Mouse (Mus musculus) c-Kit-positive CD71-positive TER-119-positive erythroid progenitor cells, embryonic 14.5 days (primary cell): ENCODE data around the gene Adh7.

Experiments
- DNase-seq: peaks from one replicate; pipeline ENCODE4 v3.0.0-alpha.2; 2013; ENCODE audit warnings: low spot score

The Adh7 gene

DNA sequence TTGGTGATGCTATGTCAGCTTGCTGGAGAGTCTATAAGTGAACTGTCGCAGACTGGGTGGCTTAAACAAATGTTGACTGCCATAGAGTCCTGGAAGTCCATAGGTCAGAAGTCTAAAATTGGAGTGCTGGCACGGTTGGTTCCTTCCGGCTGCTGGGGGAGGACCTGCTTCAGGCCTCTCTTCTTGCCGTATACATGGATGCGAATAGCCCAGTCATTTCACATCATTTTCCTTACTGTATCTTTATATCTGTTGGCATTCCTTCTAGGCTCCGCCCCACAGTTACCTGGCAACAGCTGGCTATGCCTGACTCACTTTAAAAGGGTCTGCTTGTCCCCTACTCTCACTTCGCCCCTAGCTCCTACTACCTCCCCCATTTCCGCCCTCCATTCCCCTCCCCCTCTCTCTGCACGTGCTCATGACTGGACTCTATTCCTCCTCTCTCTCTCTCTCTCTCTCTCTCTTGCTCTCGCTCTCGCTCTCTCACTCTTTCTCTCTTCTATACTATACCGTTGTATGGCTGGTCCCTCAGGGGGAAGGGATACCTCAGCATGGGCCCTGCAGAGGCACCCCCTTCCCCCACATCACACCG, 6.9 kb downstream of the Adh7 start:
- no peak for DNase-seq

DNA sequence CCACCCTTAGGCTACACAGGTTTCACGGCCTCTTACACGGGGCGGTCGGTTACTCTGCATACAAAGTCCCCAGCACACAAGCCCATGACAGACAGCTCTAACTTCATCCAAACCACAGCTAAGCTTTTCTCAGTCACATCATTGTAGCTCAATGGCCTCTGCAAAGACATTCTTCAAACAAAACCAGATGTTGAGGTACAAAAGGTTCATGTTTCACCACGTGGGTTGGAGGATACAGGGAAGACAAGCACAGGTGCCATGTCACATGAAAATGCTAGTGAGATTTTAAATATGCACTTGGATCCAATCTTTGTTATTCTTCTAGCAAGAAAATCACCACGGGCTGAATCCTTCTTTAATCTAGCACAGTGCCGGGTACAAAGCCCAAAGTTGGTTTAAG, 7.8 kb downstream of the Adh7 start:
- no peak for DNase-seq

DNA sequence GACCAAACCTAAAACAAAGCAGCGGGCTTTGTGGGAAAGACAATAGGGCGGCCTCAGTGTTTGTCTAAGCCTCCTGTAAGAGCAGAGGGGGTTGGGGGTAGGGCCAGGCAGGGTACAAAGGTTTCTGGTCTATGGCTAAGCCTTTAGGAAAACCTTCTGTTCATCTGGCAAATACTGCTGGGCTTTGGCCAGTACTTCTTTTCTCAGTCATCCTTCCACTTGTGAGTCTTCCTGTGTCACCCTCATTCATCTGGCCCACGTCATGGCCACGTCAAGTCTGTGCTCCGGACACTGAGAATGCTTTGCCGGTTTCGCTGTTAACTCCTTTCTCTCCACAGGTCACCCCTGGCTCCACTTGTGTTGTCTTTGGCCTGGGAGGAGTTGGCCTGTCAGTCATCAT, 8.3 kb downstream of the Adh7 start:
- no peak for DNase-seq

DNA sequence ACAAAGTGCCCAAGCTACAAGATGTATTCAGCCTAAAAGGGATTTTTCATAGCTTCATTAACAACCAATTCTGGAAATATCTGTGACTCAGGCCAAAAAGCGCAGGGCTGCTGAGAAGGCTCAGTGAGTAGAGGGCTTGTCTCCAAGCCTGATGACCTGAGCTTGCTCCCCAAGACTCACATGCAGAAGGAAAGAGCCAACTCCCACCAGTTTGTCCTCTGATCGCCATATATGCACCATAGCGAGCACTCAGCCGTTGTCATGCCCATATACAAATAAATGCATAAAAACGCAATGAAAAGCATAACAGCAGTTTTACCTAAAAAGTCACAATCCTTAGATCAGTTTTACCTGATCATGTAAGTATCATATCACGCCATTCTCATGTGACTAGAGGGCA, 8.9 kb downstream of the Adh7 start:
- no peak for DNase-seq

DNA sequence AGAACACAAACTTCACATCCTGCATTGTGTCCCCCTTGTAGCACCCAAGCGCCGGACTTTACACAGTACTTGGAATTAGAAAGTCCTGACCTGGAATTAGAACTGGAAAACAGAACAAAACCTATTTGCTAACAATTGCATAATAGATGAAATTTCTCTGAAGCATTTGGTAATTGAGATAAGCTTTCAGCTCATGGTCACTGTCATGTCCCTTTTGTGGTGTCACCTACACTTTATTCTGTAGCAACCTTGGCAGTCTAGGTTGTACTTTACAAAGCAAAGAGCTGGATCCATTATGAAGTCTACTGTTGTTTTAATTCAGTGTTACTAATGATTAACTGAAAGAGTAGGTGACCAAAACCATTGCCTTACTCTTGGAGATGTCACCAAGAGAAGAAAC, 9.5 kb downstream of the Adh7 start:
- no peak for DNase-seq

DNA sequence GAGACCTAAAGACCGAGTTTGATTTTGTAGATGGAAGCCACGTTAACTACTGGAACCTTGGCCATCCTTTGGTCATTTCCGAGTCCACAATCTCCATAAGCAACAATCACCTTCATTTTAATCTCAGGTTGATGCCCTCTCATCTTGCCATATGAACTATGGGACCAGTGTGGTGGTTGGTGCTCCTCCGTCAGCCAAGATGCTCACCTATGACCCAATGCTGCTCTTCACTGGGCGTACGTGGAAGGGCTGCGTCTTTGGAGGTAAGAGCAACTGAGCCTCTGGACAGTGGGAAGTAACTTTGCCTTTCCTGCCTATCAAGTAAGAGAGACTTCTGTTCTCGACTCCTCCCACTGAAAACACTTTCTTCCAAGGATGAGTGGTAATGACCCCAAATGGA, 10.2 kb downstream of the Adh7 start:
- no peak for DNase-seq

DNA sequence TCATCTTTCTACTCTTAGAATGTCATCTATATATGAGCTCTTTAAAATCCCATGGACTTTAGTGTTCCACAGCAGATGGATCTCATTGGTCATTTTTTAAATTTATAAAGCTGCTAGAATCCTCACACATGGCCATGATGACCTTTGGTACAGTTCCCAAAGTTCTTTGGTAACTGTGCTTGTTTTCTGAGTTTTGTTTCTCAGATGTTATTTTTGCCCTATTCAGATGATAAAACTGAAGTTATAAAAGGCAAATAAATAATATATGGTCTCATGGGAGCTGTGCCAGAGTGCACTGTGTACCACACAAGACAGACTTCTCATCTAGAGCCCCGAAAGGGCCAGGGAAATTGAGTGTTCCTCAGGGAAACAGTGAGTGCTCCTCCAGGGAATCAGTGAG, 11.9 kb downstream of the Adh7 start:
- DNase-seq: no peak

DNA sequence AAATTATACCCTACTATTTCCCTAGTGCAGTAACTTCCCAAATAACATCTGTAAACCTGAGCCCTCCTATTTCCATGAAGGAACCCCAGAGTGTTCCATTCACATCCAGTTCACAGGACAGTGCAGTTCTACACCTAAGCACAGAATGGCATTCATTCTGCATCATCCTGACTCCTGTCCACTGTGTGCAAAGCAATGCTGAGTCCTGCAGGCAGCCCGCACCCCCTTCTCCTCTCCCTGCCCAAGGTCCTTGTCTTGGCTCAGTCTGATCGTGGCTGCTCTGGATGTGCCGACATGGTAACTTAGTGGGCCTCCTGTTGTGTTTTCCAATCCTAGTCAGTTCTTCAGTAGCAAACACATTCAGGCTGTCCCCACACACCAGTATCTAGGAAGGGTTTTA, 12.7 kb downstream of the Adh7 start:
- DNase-seq: no peak

DNA sequence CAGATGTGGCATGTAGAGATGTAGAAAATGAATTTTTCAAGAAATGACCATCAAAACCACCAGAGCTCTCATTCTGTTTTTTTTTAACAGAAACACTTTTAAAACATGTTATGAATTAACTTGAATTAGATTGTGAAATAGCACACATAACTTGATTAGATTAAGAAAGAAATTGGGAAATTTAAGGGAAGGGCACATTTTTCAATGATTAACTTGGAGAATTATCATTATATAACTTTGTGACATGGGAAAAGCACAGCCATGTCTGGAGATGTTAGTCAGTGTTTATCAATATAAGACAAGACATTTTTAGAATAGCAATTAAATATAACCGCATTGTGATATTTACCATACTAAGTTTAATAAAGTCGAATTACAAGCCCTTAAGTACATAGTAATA, 14.0 kb downstream of the Adh7 start:
- DNase-seq: no peak

DNA sequence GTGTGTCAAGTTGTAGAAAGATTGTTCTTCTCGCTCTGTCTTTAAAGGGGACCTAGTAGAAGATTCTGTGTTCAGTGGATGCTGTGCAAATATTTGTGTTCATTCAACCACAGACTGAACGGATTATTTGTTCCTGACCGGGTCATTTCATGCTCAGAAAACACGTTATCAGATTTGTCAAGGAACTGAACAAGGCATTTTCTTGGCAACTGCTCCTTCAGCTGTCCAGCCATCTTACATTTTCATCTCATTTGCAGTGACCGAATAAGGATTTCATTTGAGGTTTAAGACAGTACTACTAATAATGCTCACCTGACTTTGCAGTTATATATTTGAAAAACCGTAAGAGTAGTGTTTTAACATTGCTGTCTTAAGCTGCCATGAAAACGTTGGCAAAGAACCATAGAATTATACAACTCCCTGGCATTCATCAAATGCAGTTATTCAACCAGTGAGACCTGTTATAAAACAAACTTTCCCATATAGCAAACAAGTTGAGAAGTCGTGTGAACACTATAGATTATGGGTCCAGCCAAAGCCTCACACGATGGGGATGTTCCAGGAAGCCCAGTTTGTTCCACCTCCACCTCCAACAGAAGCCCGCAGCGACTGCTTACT, 19.1 kb downstream of the Adh7 start:
- no peak for DNase-seq

DNA sequence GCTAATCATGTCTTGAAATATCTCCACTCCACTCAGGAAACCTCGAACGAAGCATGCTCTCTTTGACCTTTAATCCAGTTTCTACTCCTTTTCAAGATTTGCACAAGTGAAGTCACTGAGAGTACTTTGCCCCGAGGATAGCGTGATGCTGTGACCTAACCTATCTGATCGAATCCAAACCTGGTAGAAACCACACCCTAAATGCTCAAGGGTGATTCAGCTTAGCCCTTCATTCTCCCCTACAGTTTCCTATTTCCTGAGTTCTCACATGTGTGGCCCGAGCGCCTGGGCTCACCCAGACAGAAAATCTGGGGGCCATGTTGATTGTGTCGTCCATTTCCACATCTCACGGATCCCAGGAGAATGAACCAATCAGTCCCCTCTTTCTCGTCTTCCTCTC, 20.5 kb downstream of the Adh7 start:
- no peak for DNase-seq

DNA sequence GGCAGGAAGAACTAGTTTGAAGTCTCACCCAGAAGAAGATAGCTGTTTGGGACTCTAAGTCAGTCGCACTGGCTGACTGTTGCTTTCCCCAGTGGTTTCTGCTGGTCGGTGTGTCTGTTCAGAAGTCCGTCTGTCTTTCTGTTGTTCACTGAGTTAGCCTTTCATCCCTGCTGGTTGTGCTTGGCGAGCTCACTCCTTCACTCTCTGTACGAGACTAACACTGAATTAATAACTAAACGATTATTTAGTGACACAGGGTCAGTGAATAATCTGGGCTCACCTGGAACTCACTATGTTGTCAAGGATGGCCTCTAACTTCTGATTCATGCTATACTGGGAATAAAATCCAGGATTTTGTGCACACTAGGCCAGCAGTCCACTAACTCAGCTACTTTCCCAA, 21.9 kb downstream of the Adh7 start:
- no peak for DNase-seq

DNA sequence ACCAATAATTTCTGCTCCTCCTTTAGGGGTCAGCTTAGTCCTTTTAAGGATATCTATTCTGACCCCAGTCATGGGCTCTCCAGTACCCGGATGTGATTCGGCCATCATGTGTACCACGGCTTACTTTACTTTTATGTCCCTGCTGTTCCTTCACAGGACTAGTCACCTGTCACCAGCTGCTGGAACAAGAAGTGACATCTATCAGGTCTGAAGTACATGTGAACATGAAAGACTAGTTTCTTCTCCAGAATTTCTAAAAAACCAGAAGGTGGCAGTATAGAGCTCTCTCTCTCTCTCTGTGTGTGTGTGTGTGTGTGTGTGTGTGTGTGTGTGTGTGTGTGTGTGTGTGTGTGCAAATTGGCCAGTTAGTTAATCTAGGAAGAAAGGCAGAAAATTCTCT, 22.9 kb downstream of the Adh7 start:
- DNase-seq: no peak

DNA sequence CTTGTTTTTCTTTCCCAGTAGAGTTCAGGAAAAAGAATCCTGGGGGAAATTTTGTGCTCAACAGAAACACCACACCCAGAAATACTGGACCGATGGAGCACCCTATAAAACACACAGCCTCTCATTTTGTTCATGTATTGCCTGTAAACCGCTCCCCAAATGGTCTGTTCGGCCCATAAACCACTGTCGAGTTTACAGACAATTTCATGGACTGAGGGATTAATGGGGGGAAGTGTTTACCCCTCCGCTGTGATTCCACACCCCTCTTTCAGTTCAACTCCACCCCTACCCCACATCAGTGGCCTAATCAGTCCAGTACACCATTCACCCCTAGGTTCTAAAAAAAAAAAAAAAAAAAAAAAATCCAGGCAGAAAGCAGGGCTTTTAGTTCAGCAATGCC, 23.4 kb downstream of the Adh7 start:
- no peak for DNase-seq

DNA sequence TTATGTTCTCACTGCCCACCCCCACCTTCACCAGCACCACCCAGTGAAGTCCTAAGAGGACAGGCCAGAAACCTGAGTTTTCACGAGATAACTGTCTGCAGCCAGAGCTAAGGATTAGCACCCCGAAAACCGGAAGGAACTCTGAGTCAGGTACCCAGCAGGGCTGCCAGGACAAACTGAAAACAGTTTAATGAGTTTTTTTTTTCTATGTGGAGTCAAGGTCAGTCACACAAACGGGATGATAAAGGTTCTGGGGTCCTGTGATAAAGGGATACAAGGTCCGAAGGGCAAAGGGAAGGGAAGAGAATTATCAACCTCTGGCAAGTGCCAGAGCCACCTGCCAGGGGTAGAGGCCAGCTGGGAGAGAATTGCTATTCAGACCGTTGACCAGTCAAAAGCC, 23.8 kb downstream of the Adh7 start:
- DNase-seq: no peak

DNA sequence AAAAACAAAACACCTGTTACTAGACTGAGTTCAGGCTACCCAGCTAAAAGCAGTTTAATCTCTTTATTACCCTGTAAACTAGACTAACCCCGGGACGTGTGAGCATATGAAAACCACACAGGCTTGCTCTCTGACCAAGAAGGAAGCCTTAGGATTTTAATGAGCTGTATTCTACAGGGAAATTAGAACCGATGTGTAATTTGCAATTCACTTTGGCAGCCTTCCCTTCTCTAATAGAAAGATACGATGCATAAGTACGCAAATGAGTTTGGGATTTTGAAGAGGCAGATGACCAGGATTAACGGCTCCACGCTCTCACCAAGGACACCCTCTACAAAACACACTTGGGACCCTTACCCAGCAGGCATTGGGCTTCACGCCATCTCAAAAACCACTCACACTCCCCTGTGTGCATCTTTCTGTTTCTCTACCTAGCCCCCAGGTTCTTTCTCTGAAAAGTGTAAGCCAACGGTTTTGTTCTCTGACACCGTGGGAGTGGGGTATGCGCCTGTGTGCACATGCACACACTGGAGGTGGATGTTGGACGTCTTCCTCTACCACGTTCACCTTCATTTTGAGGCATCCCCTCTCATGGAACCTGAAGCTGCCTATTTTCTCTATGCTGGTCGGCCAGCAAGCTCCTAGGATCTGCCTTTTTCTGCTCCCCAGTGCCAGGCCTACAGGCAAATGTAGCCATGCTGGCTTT, 24.6 kb downstream of the Adh7 start:
- no peak for DNase-seq

DNA sequence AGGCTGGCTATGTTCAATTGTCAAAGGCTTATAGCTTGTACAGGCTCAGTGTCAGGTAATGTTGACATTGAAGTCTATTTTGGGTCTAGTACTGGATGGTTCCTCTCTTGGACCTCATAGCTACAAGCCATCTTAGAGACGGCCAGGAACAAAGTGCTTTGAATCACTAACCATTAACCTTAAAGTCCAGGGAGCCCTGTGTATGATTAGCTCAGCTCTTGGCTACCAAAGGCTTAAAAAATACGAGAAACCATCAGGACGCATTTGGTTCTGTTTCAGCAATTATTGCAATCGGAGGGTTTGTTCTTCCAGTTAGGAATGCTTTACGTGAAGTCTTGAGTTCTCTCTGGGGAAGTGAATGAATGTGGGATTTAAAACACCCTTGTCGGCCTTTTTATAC, 25.4 kb downstream of the Adh7 start:
- DNase-seq: no peak

DNA sequence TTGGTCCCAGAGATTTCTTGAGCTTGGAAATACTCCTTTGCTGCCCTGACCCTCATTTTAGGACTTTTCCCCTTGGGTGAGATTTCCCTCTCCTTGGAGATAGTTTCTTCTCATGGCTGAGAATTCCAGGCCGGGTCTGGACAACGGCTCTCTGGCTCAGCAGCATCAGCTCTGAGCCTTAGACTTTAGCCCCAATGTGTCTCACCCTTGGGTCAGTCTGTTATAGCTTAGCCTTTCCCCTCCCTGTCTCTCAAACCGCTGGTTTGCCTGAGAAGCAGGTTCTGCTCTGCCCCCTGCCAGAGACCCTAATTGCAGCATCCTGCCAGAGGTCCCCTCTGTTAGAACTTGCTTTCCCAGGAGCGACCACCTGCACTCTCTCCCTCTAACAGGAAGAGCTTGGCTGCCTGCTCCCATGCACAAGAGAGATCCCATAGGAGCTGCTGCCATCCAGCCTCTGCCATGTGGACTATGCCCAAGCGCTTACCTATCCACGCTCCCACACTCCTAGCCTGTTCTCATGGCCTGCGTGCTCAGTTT, 26.8 kb downstream of the Adh7 start:
- DNase-seq: no peak

DNA sequence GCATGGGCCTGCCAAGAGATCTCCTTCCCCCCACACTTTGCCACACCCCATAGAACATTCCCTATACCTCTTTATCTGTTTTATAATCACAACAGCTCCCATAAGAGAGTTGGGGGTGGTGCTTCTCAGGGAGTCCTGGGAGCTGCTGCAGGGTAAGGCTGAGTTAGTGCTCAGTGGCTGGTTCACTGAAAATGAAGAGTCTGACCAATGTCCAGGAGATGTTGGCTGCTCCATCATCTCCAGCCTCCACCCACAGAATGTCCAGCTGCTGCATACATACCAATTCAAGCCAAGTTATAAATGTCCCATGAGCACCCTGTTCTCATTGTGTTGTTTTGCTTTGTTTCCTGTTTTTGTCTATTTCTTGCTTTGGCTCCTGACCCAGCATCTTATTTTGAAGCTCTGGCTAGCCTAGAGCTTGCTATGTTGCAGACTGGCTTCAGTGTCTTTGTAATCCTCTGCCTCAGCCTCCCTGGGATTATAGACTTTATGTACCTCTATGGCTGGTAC, 29.0 kb downstream of the Adh7 start:
- DNase-seq: no peak

DNA sequence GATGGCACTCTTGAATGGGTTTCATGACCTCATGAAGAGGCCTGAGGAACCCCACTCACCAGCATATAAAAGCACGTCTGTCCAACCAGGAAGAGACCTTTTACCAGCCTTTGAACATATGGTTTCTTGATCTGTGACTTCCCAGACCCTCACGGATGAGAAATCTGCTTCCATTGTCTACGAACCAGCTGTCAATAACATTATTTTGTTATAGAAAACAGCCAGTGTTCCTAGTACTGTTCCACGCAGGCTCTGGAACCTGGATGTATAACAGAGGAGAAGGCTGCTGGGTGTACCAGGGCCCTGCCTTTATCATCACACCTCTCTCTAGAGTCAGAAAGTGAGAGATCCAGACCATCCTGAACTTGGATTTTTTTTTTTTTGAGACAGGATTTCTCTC, 29.7 kb downstream of the Adh7 start:
- DNase-seq: no peak

DNA sequence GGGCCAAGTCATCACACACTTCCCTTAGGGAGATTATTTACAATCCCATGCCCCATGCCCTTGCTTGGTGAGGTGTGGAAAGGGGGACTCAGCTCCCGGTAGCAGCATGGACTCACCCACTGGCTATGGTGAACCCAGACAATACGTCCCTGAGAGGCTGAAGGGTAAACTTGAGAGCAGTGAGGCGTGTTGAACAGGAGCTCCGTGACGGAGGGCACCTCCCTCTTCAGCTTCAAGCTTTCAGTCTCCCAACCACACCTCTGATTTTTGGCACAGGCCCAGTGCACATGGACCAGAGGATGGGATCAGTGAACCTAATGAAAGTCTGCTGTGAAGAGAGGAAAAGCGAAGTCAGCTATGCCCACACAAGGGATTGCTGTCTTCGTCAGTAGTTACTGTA, 30.5 kb downstream of the Adh7 start:
- no peak for DNase-seq

DNA sequence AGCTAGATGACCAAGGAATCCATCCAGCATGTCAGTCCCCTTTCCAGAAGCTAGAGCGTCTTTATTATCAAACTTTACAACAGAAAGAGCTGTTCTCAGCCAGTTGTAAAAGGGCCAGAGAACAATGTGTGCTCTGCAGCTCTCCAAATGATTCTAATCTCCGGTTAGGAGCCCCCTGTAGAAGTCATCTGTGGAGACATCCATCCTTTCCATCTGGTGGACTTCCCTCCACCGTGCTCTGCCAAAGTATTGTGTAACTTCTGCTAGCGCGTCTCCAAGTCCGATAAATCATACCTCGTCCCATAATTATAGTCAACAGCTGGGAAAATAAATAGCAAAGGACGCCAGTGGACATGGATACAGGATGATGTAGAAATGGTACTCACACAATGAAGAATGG, 31.2 kb downstream of the Adh7 start:
- DNase-seq: no peak

DNA sequence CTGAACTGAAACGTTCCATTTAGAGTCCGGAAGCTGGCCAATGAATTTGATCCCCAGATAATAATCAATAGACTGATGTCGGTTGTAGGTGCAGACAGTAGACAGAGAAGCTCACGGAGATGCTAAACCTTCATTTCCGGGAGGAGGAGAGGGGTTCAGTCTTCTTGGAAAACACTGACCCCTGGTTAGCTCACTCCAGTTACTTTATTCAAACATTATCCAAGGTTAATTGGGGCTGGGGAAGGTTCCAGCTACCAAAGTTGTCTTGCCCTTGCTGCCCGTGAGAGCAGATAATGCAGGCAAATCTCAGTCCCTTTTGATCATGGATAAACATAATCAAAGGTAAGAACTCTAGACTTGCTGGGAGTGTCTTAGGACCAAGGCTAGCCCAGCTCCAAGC, 33.6 kb downstream of the Adh7 start:
- no peak for DNase-seq

DNA sequence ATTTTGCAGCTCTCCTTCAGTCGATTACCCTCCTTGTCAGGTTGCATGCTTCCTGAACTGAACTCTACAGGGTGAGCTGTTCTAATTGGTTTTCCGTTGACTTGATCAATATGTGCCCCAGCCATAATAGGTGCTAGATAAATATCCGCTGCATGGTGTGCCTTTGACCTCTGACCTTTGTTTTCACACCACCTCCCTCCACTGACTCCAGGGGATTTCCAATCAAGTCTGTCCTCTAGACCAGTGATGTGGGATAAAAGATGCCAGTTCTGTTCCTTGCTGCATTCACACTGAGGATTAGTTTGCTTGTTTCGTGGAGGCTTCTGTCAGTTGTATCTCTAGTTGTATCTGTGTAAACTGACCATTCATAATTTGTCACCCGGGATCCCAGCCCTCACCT, 36.6 kb downstream of the Adh7 start:
- DNase-seq: no peak
